Mouse (Mus musculus): ENCODE results near the gene Aknad1.

GRCm38 (mm10) chr3:108796386-108796785, 56.9 kb downstream of the Aknad1 start:
- TF ChIP-seq CTCF (IDR thresholded peaks at IDR 0.05; ENCODE audit: insufficient read depth, low read depth, low read length) (no peak), POLR2A (IDR thresholded peaks at IDR 0.05; ENCODE audit: insufficient read depth, low read depth, low read length) (no peak)

Measured in olfactory bulb, adult 2 months (tissue).